Mouse (Mus musculus) forebrain, embryonic 15.5 days (tissue): Measurements from ENCODE around the gene Rhoa. TPM values are rescaled to one million over a fixed set of nuclear protein-coding genes. Genes with fewer than 3 reads are reported as not detected.

Experiments
- ATAC-seq: fragments of 200-750 bp; cut with Nextera tagmentation; replicated peaks from 2 replicates; pipeline ENCODE4 v1.8.0; 2017; ENCODE audit warnings: mild to moderate bottlenecking, moderate TSS enrichment, moderate library complexity
- H3K27ac ChIP-seq: fragments of 300-500 bp; sonication (generic); replicated peaks from 2 replicates; pipeline ENCODE4 v1.5.1; 2015; ENCODE audit warnings: mild to moderate bottlenecking, inconsistent platforms
- H3K27me3 ChIP-seq: fragments of 300-500 bp; sonication (generic); 2 replicates; pipeline ENCODE4 v1.6.1; 2015; ENCODE audit warnings: inconsistent platforms
- H3K36me3 ChIP-seq: fragments of 300-500 bp; sonication (generic); 2 replicates; pipeline ENCODE4 v1.6.1; 2015; ENCODE audit warnings: mild to moderate bottlenecking, inconsistent platforms
- H3K4me1 ChIP-seq: fragments of 300-500 bp; sonication (generic); 2 replicates; pipeline ENCODE4 v1.6.1; 2015; ENCODE audit warnings: inconsistent platforms
- H3K4me2 ChIP-seq: fragments of 300-500 bp; sonication (generic); replicated peaks from 2 replicates; pipeline ENCODE4 v1.6.1; 2015; ENCODE audit warnings: mild to moderate bottlenecking, inconsistent platforms
- H3K4me3 ChIP-seq: fragments of 300-500 bp; sonication (generic); 2 replicates; pipeline ENCODE4 v1.5.1; 2015; ENCODE audit warnings: mild to moderate bottlenecking, inconsistent platforms
- H3K9ac ChIP-seq: fragments of 300-500 bp; sonication (generic); replicated peaks from 2 replicates; pipeline ENCODE4 v1.6.1; 2015; ENCODE audit warnings: mild to moderate bottlenecking, inconsistent platforms
- H3K9me3 ChIP-seq: fragments of 300-500 bp; sonication (generic); 2 replicates; pipeline ENCODE4 v1.6.1; 2016; ENCODE audit warnings: inconsistent platforms
- WGBS: fragments of 180-500 bp; shearing (Covaris S2); methylation state at CpG from one replicate; pipeline ENCODE4 v1.1.7; 2015; ENCODE audit warnings: mixed read lengths; 5-methylcytosine and 5-hydroxymethylcytosine counted together
- polyA plus RNA-seq: library from polyadenylated mRNA; unstranded; fragments of >200 nt; fragmentation: Nextera tagmentation; extraction: Ambion mirVana; gene quantifications from 2 replicates; pipeline ENCODE4 v1.2.1, GENCODE M21; 2015

The Rhoa gene
- polyA plus RNA-seq, 1 experiment from 2014 or later, result 306 TPM

DNA sequence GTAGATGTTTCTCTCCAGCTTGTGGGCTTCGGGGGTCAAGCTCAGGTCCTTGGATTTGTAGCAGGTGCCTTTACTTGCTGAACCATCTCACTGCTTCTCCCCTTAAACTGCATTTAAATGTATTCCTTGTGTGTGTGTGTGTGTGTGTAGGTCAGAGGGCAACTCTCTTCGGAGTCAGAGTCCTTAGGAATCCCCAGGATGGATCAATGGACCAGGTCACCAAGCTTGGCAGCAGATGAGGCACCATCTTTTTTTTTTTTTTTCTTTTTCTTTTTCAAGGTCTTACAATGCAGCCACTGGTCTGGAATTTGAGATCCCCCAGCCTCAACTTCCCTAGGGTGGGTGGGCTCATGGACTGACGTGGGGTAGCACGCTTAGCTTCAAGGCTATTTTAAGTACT is 38.5 kb downstream of the Rhoa start:
- no peak overlapping the region for H3K27ac ChIP-seq
- H3K27me3 ChIP-seq, result no peaks in the 10 kb centered on the region
- peaks cover 35% of the 10 kb centered on the region for H3K4me1 ChIP-seq
- no peaks in the 10 kb centered on the region for H3K9me3 ChIP-seq
- H3K36me3 ChIP-seq, result no peaks in the 10 kb centered on the region
- no peak overlapping the region for H3K4me2 ChIP-seq
- WGBS, result 84% methylated on average over 4 of the region's 4 CpGs
- ATAC-seq, result no peak
- H3K4me3 ChIP-seq, result no peak overlapping the region
- H3K9ac ChIP-seq, result no peak overlapping the region

DNA sequence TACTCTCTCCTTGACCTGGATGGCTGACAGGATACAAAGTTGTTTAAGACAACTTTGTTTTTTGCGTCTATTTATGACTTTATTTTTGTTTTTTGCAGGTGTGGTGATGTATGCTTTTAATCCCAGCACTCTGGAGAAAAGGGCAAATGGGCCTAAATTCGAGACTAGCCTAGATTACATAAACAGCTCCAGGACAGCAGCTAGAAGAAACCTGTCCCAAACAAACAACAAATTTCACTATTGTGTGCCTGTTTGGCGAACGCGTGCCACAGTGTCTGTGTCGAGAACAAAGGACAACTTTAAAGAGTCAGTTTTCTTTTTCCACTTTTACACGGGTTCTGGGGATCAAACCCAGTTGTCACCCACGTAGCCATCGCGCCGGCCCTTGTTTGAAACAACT is 41.1 kb downstream of the Rhoa start:
- Histone ChIP-seq H3K27ac (peak overlapping the region; percentile 96), H3K4me3 (peak overlapping the region; percentile 75), H3K9ac (peak overlapping the region; percentile 92), H3K9me3 (no peaks in the 10 kb centered on the region), H3K36me3 (peaks cover 23% of the 10 kb centered on the region), H3K27me3 (no peaks in the 10 kb centered on the region), H3K4me1 (peaks cover 21% of the 10 kb centered on the region), H3K4me2 (peak overlapping the region; percentile 55)
- ATAC-seq, result no peak
- WGBS, result 5% methylated on average over 11 of the region's 11 CpGs

DNA sequence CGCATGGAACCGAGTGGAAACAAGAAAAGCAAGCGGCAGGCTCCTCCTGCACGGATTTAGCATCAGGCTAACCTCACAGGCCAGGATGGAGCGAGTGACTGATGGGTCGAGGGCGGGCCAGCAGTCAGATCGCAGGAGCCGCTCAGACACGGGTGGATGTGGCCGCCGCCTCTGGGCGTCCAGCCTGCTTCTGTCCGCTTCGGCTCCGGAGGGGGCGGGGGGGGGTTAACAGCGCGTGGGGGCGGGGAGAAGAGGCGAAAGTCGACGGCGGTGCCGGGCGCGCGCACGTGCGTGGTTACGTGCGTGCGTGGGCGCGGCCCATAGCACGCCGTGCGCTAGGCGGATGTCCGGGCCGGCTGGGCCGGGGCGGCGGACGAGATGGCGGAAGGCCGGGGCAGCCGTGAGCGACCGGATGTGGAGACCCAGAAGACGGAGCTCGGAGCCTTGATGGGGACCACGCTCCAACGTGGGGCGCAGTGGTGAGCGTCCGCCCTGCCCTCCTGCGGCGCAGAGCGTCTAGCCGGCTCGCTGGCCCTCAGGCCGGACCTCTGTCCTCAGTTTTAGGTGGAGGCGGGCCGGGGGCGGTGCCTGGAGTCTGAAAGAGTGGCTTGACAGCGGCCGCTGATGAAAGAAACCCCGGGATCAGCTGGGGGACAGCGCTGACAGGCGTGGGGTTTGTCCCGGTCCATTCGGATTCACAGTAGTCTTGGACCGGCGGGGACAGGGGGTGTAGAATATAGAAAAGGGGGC is 41.8 kb downstream of the Rhoa start, which contains the start of gene Usp4:
TSS of gene Usp4 (plus strand) at position 314 of the 750 bp plus-strand sequence.
- Histone ChIP-seq H3K9ac (peak within 1 kb of the TSS; percentile 92), H3K4me1 (peaks cover 21% of the 10 kb centered on the region), H3K4me2 (peak within 1 kb of the TSS; percentile 55), H3K9me3 (no peaks in the 10 kb centered on the region), H3K27ac (peak within 1 kb of the TSS; percentile 96), H3K4me3 (peak within 1 kb of the TSS; percentile 75), H3K27me3 (no peaks in the 10 kb centered on the region), H3K36me3 (peaks cover 30% of the 10 kb centered on the region)
- ATAC-seq, result peak; percentile 96
- WGBS, result under 1% methylated on average over 72 of the region's 75 CpGs

GRCm38 (mm10) chr9:108348290-108348680 is 42.4 kb downstream of the Rhoa start:
- Histone ChIP-seq H3K4me1 (peaks cover 21% of the 10 kb centered on the region), H3K27me3 (no peaks in the 10 kb centered on the region), H3K9me3 (no peaks in the 10 kb centered on the region), H3K4me2 (peak overlapping the region; percentile 55), H3K36me3 (peaks cover 36% of the 10 kb centered on the region), H3K4me3 (peak overlapping the region; percentile 75), H3K27ac (peak overlapping the region; percentile 96), H3K9ac (peak overlapping the region; percentile 92)
- ATAC-seq, result no peak
- 8% methylated on average over 14 of the region's 14 CpGs for WGBS

- H3K36me3 ChIP-seq, result peaks cover 48% of the 10 kb centered on the region
- no peak overlapping the region for H3K9ac ChIP-seq
- 96% methylated on average over 4 of the region's 4 CpGs for WGBS
Observed at GRCm38 (mm10) chr9:108349727-108350126, 43.8 kb downstream of the Rhoa start.

DNA sequence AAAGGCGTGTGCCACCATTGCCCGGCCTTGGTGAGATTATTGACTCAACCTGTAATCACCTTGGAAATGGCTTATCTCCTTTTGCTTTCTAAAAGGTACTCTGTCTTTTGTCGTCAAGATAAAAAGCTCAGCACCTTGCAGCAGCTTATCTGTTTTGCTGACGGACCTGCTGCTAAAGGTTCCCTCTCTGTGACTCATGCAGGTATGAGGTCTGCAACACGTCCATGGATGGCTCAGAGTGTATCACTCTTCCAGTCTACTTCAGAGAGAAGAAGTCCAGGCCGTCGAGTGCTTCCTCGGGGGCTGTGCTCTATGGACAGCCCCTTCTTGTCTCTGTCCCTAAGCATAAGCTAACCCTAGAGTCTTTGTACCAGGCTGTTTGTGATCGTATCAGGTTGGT is 72.3 kb downstream of the Rhoa start:
- H3K27ac ChIP-seq, result no peak overlapping the region
- ATAC-seq, result no peak
- peaks cover 94% of the 10 kb centered on the region for H3K36me3 ChIP-seq
- no peaks in the 10 kb centered on the region for H3K4me1 ChIP-seq
- H3K4me2 ChIP-seq, result no peak overlapping the region
- no peak overlapping the region for H3K4me3 ChIP-seq
- no peaks in the 10 kb centered on the region for H3K27me3 ChIP-seq
- H3K9me3 ChIP-seq, result no peaks in the 10 kb centered on the region
- 94% methylated on average over 9 of the region's 9 CpGs for WGBS
- no peak overlapping the region for H3K9ac ChIP-seq

More at GRCm38 (mm10) chr9:108349727-108350126, 43.8 kb downstream of the Rhoa start:
- no peak for ATAC-seq
- Histone ChIP-seq H3K4me2 (no peak overlapping the region), H3K9me3 (no peaks in the 10 kb centered on the region), H3K4me1 (peaks cover 21% of the 10 kb centered on the region), H3K4me3 (no peak overlapping the region), H3K27ac (no peak overlapping the region), H3K27me3 (no peaks in the 10 kb centered on the region)

GRCm38 (mm10) chr9:108378736-108379135 is 72.8 kb downstream of the Rhoa start:
- H3K4me2 ChIP-seq, result no peak overlapping the region
- no peaks in the 10 kb centered on the region for H3K27me3 ChIP-seq
- H3K36me3 ChIP-seq, result peaks cover 94% of the 10 kb centered on the region
- H3K27ac ChIP-seq, result no peak overlapping the region
- H3K9ac ChIP-seq, result no peak overlapping the region
- no peaks in the 10 kb centered on the region for H3K9me3 ChIP-seq
- H3K4me1 ChIP-seq, result no peaks in the 10 kb centered on the region
- no peak for ATAC-seq
- WGBS, result 94% methylated on average over 5 of the region's 5 CpGs
- H3K4me3 ChIP-seq, result no peak overlapping the region

GRCm38 (mm10) chr9:108379294-108379693 is 73.4 kb downstream of the Rhoa start:
- Histone ChIP-seq H3K27me3 (no peaks in the 10 kb centered on the region), H3K4me3 (no peak overlapping the region), H3K9ac (no peak overlapping the region), H3K27ac (no peak overlapping the region), H3K36me3 (peaks cover 94% of the 10 kb centered on the region), H3K9me3 (no peaks in the 10 kb centered on the region), H3K4me2 (no peak overlapping the region), H3K4me1 (no peaks in the 10 kb centered on the region)
- WGBS, result 77% methylated on average over 4 of the region's 4 CpGs
- ATAC-seq, result no peak

GRCm38 (mm10) chr9:108381382-108381781 is 75.5 kb downstream of the Rhoa start:
- Histone ChIP-seq H3K4me2 (no peak overlapping the region), H3K4me3 (no peak overlapping the region), H3K27ac (no peak overlapping the region), H3K9me3 (no peaks in the 10 kb centered on the region), H3K36me3 (peaks cover 95% of the 10 kb centered on the region), H3K4me1 (no peaks in the 10 kb centered on the region), H3K9ac (no peak overlapping the region), H3K27me3 (no peaks in the 10 kb centered on the region)
- no peak for ATAC-seq
- WGBS, result 96% methylated on average over 9 of the region's 9 CpGs

DNA sequence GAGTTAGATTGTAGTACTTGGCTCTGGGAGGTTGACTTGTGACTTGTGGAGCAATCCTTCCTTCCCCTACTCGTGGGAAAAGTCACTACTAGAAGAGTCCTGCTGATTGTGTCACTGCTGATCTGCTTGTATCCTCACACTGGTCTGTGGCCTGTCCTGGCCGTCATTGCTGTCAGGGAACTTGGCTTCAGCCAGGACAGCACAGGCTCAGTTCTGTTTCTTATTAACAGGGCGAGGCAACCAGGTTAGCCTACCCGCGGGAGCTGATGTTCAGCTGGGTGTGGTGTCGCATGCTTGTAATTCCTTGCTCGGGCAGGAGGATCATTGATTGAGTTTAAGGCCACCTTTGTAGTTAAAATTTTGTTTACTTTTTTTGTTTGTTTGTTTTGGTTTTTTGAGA is 79.1 kb downstream of the Rhoa start:
- no peaks in the 10 kb centered on the region for H3K4me1 ChIP-seq
- no peak for ATAC-seq
- no peak overlapping the region for H3K4me2 ChIP-seq
- H3K36me3 ChIP-seq, result peaks cover 92% of the 10 kb centered on the region
- no peak overlapping the region for H3K9ac ChIP-seq
- WGBS, result 90% methylated on average over 7 of the region's 7 CpGs
- H3K27me3 ChIP-seq, result no peaks in the 10 kb centered on the region
- H3K27ac ChIP-seq, result no peak overlapping the region
- H3K4me3 ChIP-seq, result no peak overlapping the region
- H3K9me3 ChIP-seq, result no peaks in the 10 kb centered on the region

DNA sequence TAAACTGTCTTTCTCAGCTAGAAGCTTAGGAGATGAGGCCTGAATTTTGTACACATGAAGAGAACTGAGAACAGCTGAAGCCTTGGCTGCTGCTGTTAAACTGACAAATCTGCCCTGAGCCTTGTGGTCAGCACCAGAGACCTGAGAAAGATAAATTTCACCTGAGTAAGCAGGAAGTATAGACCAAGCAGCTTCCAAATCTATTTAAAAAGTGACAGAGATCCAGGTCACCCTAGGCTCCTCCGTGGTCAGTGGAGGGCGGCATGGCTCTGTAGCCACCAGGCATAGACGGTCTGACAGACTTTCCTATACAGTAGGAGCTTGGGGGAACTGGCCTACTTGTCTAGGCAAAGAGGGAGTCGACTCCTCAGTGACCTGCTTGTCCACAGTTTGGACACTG is 80.9 kb downstream of the Rhoa start:
- Histone ChIP-seq H3K27ac (no peak overlapping the region), H3K27me3 (no peaks in the 10 kb centered on the region), H3K9me3 (no peaks in the 10 kb centered on the region), H3K9ac (no peak overlapping the region), H3K36me3 (peaks cover 90% of the 10 kb centered on the region), H3K4me2 (no peak overlapping the region), H3K4me3 (no peak overlapping the region), H3K4me1 (no peaks in the 10 kb centered on the region)
- WGBS, result 88% methylated on average over 4 of the region's 4 CpGs
- no peak for ATAC-seq
